Mouse (Mus musculus) midbrain, embryonic 16.5 days (tissue): Measurements from ENCODE around the gene Nlrx1. TPM values are rescaled to one million over a fixed set of nuclear protein-coding genes. Genes with fewer than 3 reads are reported as not detected.
A peak's percentile ranks its signal among the peaks of the same experiment; 100 is the strongest.

Experiments
- ATAC-seq: fragments of 200-750 bp; cut with Nextera tagmentation; 2 replicates; pipeline ENCODE4 v1.8.0; 2017; ENCODE audit warnings: moderate TSS enrichment
- H3K27ac ChIP-seq: fragments of 300-500 bp; sonication (generic); 2 replicates; pipeline ENCODE4 v1.5.1; 2014; ENCODE audit warnings: mild to moderate bottlenecking, low read length, mixed read lengths
- H3K27me3 ChIP-seq: fragments of 300-500 bp; sonication (generic); 2 replicates; pipeline ENCODE4 v1.6.1; 2014; ENCODE audit warnings: low read depth, low read length, mixed read lengths; ENCODE audit not compliant: control insufficient read depth, insufficient read depth
- H3K36me3 ChIP-seq: fragments of 300-500 bp; sonication (generic); 2 replicates; pipeline ENCODE4 v1.6.1; 2014; ENCODE audit warnings: mild to moderate bottlenecking, low read length, moderate library complexity, mixed read lengths; ENCODE audit not compliant: control insufficient read depth, insufficient read depth
- H3K4me1 ChIP-seq: fragments of 300-500 bp; sonication (generic); 2 replicates; pipeline ENCODE4 v1.6.1; 2014; ENCODE audit warnings: mild to moderate bottlenecking, low read length, mixed read lengths; ENCODE audit not compliant: control insufficient read depth, insufficient read depth
- H3K4me2 ChIP-seq: fragments of 300-500 bp; sonication (generic); 2 replicates; pipeline ENCODE4 v1.6.1; 2014; ENCODE audit warnings: mild to moderate bottlenecking, low read length, mixed read lengths
- H3K4me3 ChIP-seq: fragments of 300-500 bp; sonication (generic); 2 replicates; pipeline ENCODE4 v1.5.1; 2014; ENCODE audit warnings: low read depth, mild to moderate bottlenecking, low read length, moderate library complexity, mixed read lengths
- H3K9ac ChIP-seq: fragments of 300-500 bp; sonication (generic); 2 replicates; pipeline ENCODE4 v1.6.1; 2014; ENCODE audit warnings: low read depth, low read length, mixed read lengths
- H3K9me3 ChIP-seq: fragments of 300-500 bp; sonication (generic); replicated peaks from 2 replicates; pipeline ENCODE4 v1.6.1; 2014; ENCODE audit warnings: mild to moderate bottlenecking, low read length, mixed read lengths; ENCODE audit not compliant: control insufficient read depth, poor library complexity, severe bottlenecking
- WGBS: fragments of 180-500 bp; shearing (Covaris S2); extraction: QIAGEN DNeasy Blood & Tissue Kit; methylation state at CpG from one replicate; pipeline ENCODE4 v1.1.7; 2014; 5-methylcytosine and 5-hydroxymethylcytosine counted together
- polyA plus RNA-seq: library from polyadenylated mRNA; unstranded; fragments of >200 nt; fragmentation: Nextera tagmentation; extraction: Ambion mirVana; gene quantifications from 2 replicates; pipeline ENCODE4 v1.2.1, GENCODE M21; 2015

Nlrx1 gene
- 5.1 and 6.1 TPM in 2 replicates for polyA plus RNA-seq

DNA sequence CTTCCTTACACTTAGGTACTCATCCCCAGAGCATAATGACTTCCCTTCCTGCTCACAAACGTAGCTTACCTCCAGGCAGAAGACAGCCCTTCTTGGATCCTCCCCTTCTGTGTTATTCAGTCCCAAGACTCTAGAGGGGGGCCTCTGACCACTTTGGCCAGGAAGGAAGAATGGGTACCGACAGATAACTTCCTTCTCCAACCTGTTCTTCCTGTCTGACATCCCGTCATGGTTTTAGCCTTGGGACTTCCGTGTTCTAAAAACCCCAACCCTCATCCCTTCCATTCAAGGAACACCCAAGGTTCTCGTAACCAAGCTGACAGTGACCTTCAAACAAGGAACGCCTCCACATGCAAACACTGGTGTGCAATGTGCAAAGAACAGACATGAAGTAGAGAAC, at the start of gene Nlrx1:
Gene Nlrx1 (minus strand): TSS at position 168 of the 400 bp plus-strand sequence.
- Histone ChIP-seq H3K4me2 (peak within 1 kb of the TSS; percentile 47), H3K9ac (peak within 1 kb of the TSS; percentile 47), H3K4me3 (peak within 1 kb of the TSS; percentile 24), H3K4me1 (peaks cover 22% of the 10 kb centered on the region), H3K27me3 (no peaks in the 10 kb centered on the region), H3K27ac (peak within 1 kb of the TSS; percentile 64), H3K36me3 (0 out of 2 replicates have a peak, but pooled peaks cover 2% of the 10 kb centered on the region), H3K9me3 (no peaks in the 10 kb centered on the region)
- no peak for ATAC-seq
- 81% methylated on average over 6 of the region's 6 CpGs for WGBS

DNA sequence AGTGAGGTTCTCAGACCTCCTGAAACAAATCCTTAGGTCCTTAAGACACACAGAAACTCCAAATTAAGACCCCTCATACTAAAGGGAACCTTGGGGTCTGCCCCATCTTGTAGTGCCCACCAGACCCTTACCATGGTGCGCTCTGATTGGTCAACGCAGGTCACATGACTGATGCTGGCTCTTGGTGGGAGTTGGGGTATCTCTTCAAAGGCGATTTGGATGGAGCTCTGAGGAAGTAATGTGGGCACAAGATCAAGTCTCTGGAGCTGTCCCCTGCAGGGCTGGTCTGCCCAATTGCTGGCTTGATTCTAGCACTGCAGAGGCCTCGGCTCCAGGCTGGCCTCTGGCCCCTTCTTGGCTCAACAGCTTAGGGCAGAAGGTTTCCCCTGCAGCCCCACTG, 49.1 kb upstream of the Nlrx1 start:
- no peak for ATAC-seq
- Histone ChIP-seq H3K4me2 (peak overlapping the region; percentile 91), H3K9me3 (no peaks in the 10 kb centered on the region), H3K4me3 (no peak overlapping the region), H3K4me1 (peaks cover 28% of the 10 kb centered on the region), H3K27ac (no peak overlapping the region), H3K27me3 (no peaks in the 10 kb centered on the region), H3K36me3 (peaks cover 17% of the 10 kb centered on the region), H3K9ac (0 out of 2 replicates have a peak overlapping the region, but pooled peaks have one; percentile 97)
- WGBS: 69% methylated on average over 4 of the region's 4 CpGs

DNA sequence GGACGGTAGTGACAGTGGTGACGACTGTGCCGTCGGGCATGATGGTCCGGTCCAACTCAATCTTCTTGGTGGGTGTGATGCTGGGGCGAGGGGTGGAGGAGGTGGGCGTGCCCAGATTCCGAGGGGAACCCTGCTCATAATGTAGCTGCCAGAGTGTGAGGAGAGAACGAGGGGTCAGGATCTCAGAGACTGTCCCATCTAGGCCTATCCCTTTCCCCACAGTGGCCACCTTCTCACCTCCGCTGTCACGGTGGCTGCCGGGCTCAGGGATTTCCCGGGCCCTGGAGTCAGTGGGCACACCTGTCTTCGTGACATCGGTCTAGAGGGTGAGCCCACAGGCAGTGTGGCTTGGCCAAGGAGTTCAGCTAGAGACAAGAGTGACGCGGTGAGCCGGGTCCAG, 46.5 kb upstream of the Nlrx1 start:
- Histone ChIP-seq H3K36me3 (peaks cover 19% of the 10 kb centered on the region), H3K4me1 (peaks cover 21% of the 10 kb centered on the region), H3K9ac (no peak overlapping the region), H3K9me3 (no peaks in the 10 kb centered on the region), H3K4me3 (no peak overlapping the region), H3K27ac (no peak overlapping the region), H3K27me3 (no peaks in the 10 kb centered on the region), H3K4me2 (no peak overlapping the region)
- 96% methylated on average over 18 of the region's 18 CpGs for WGBS
- no peak for ATAC-seq

GRCm38 (mm10) chr9:44314257-44314547, 45.8 kb upstream of the Nlrx1 start:
- H3K4me1 ChIP-seq: peaks cover 19% of the 10 kb centered on the region
- ATAC-seq: no peak
- H3K9me3 ChIP-seq: no peaks in the 10 kb centered on the region
- H3K27me3 ChIP-seq: no peaks in the 10 kb centered on the region
- WGBS: 54% methylated on average over 4 of the region's 4 CpGs
- no peak overlapping the region for H3K4me2 ChIP-seq
- no peak overlapping the region for H3K9ac ChIP-seq
- H3K27ac ChIP-seq: no peak overlapping the region
- H3K36me3 ChIP-seq: peaks cover 19% of the 10 kb centered on the region
- no peak overlapping the region for H3K4me3 ChIP-seq

DNA sequence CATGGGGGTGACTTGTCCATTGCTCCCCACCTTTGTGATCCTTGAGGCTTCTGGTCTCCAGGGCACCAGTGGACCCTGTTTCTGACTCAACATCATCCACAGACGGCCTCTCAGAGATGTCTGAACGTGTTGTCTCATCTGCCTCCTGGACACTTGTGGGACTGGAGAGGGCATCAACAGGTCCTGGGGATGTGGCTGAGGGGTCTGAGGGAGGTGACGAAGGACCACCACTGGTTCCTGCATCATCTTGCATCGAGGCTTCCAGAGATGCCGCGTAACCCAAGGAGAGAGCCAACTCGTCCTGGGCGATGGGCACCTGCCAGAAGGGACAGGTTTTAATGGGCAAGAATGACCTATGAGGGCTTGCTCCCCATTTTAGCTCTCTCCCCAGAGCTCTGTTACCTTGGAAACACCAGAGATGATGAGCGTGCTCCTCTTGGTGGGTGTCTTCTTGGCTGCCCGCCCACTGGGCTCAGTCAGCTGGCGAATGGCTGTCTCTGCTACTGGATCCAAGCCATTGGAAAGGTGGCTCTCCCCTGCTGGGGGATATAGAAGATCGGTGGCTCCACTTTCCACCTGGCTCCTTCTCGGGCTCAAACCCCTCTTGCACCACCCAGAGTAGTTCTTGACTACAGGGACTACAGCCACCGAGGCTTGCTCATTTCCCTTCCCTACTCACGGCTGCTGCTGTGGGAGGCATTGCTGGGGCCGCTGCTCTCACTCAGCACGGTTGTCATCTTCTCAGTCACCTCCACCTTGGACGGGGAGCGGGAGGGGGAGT, 45.3 kb upstream of the Nlrx1 start:
- Histone ChIP-seq H3K27me3 (no peaks in the 10 kb centered on the region), H3K27ac (no peak overlapping the region), H3K36me3 (peaks cover 19% of the 10 kb centered on the region), H3K9me3 (no peaks in the 10 kb centered on the region), H3K9ac (no peak overlapping the region), H3K4me2 (no peak overlapping the region), H3K4me1 (peaks cover 14% of the 10 kb centered on the region), H3K4me3 (no peak overlapping the region)
- ATAC-seq: no peak
- 72% methylated on average over 19 of the region's 19 CpGs for WGBS

DNA sequence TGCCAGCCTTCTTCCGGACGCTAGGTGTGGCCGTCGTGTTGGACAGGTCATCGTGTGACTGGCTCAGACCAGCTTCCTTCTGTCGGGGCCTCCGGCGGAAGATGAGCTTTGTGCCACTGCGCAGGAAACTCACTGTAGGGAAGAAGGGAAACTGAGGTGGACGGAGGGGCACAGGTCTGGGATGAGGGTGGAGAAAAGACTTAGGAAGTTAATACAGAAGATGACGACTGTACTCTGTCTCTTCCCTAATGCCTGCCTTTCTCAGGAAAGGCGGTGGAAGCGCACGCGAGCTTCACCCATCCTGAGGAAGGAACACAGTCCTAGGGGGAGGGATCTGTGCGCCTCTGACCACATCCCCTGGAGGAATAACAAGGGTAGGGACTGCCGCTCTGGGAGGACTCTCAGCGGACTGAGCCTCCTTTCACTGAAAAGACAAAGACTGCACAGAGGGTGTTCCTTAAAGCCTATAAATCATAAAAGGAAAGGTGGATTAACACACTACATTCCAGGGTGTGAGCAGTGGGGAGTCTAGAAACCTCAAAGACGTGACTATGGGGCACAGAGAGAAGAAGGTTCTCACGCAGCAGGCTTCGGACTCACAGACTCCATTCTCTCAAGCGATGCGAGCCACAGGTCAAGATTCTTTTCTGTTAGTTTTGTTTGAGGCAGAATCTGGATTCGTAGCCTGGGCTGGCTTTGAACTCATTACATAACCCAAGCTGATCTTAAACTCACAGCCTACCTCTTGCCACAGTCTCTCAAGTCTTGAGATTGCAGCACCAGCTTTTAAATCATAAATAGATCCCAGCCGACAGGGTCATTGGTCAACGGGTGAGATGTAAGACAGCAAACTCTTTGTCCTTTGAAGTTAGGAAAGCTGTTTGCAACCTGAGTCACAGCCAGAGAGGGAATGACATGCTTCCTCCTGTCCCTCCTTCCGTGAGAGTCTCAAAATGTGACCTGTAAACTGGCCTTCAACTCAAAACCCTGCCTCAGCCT, 43.0 kb upstream of the Nlrx1 start:
- no peak overlapping the region for H3K27ac ChIP-seq
- no peaks in the 10 kb centered on the region for H3K9me3 ChIP-seq
- no peak overlapping the region for H3K4me2 ChIP-seq
- H3K36me3 ChIP-seq: peaks cover 19% of the 10 kb centered on the region
- peak; percentile 36; the same call in 1 of the 2 replicates for ATAC-seq
- H3K27me3 ChIP-seq: no peaks in the 10 kb centered on the region
- 7% methylated on average over 27 of the region's 27 CpGs for WGBS
- no peaks in the 10 kb centered on the region for H3K4me1 ChIP-seq
- H3K4me3 ChIP-seq: no peak overlapping the region
- H3K9ac ChIP-seq: no peak overlapping the region

GRCm38 (mm10) chr9:44310750-44311135, 42.3 kb upstream of the Nlrx1 start:
- Histone ChIP-seq H3K27me3 (no peaks in the 10 kb centered on the region), H3K9me3 (no peaks in the 10 kb centered on the region), H3K4me1 (no peaks in the 10 kb centered on the region), H3K36me3 (peaks cover 19% of the 10 kb centered on the region), H3K9ac (no peak overlapping the region), H3K4me3 (no peak overlapping the region), H3K4me2 (no peak overlapping the region), H3K27ac (no peak overlapping the region)
- no peak for ATAC-seq
- 28% methylated on average over 10 of the region's 10 CpGs for WGBS

DNA sequence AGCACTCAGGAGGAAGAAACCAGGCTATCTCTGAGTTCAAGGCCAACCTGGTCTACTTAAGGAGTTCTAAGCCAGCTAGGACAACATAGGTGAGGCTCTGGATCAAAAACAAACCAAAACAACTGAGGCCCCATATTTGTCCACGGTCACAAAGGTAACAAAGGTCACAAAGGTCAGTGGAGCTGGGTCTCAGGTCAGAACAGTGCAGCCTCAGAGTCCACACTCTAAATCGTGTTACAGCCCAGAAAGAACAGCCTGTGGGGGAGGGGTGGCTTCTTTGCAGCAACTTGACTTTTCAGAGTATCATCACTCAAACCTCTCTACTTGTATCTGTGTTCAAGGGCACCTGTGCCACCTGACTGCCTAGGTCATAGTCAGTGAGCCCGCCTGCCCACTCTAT, 41.4 kb upstream of the Nlrx1 start:
- no peak overlapping the region for H3K4me3 ChIP-seq
- no peaks in the 10 kb centered on the region for H3K27me3 ChIP-seq
- WGBS: 70% methylated on average over 3 of the region's 3 CpGs
- H3K36me3 ChIP-seq: peaks cover 11% of the 10 kb centered on the region
- no peaks in the 10 kb centered on the region for H3K9me3 ChIP-seq
- no peak overlapping the region for H3K9ac ChIP-seq
- no peak overlapping the region for H3K4me2 ChIP-seq
- no peak overlapping the region for H3K27ac ChIP-seq
- H3K4me1 ChIP-seq: peaks cover 1% of the 10 kb centered on the region
- ATAC-seq: no peak

- WGBS: 92% methylated on average over 2 of the region's 2 CpGs
- no peak for ATAC-seq
- peaks cover 4% of the 10 kb centered on the region; the same call in 1 of the 2 replicates for H3K36me3 ChIP-seq
Measured at GRCm38 (mm10) chr9:44307248-44307647, 38.8 kb upstream of the Nlrx1 start.

More at GRCm38 (mm10) chr9:44307248-44307647, 38.8 kb upstream of the Nlrx1 start:
- Histone ChIP-seq H3K4me1 (peaks cover 13% of the 10 kb centered on the region), H3K27me3 (no peaks in the 10 kb centered on the region), H3K4me2 (no peak overlapping the region), H3K27ac (no peak overlapping the region), H3K4me3 (no peak overlapping the region), H3K9ac (no peak overlapping the region), H3K9me3 (no peaks in the 10 kb centered on the region)
